Mouse (Mus musculus) MEL (cell line): ENCODE results near the gene Agtrap. TPM values are rescaled to one million over a fixed set of nuclear protein-coding genes. Genes with fewer than 3 reads are reported as not detected.
"Not testable (repeated sequence)": the region's sequence is repeated elsewhere in the genome, so short reads cannot be mapped to it uniquely, and the experiment has no call there.

Experiments
- DNase-seq: peaks from one replicate; pipeline ENCODE4 v3.0.0; 2011; ENCODE audit warnings: low read depth, low spot score
- H3K27ac ChIP-seq: 2 replicates; pipeline ENCODE4 v1.5.1; 2012; ENCODE audit warnings: low read depth, mild to moderate bottlenecking, control low read depth, low read length, moderate library complexity; ENCODE audit not compliant: control insufficient read depth
- H3K27me3 ChIP-seq, 2 experiments: fragments of 150-350 bp in 1 of 2; sonication (generic) in 1 of 2; 2 replicates each; pipeline ENCODE4 v1.6.1; 2012; ENCODE audit warnings: low read length in 2 of 2, mild to moderate bottlenecking in 2 of 2, improper control_type of control experiment in 1 of 2, moderate library complexity in 1 of 2; ENCODE audit not compliant: insufficient read depth in 2 of 2, control insufficient read depth in 1 of 2
- H3K36me3 ChIP-seq, 2 experiments: 2 replicates each; pipeline ENCODE4 v1.6.1; 2012 to 2014; ENCODE audit warnings: low read length in 2 of 2, improper control_type of control experiment in 1 of 2, inconsistent platforms in 1 of 2, mild to moderate bottlenecking in 1 of 2; ENCODE audit not compliant: insufficient read depth in 2 of 2, control insufficient read depth in 1 of 2
- H3K4me1 ChIP-seq, 2 experiments: fragments of 150-350 bp in 1 of 2; sonication (generic) in 1 of 2; 2 replicates each; pipeline ENCODE4 v1.6.1; 2012; ENCODE audit warnings: low read length in 2 of 2, improper control_type of control experiment in 1 of 2, mild to moderate bottlenecking in 1 of 2; ENCODE audit not compliant: insufficient read depth in 2 of 2, control insufficient read depth in 1 of 2
- H3K4me3 ChIP-seq, 2 experiments: fragments of 150-350 bp in 1 of 2; sonication (generic) in 1 of 2; 2 replicates each; pipeline ENCODE4 v1.5.1; 2012; ENCODE audit warnings: low read depth in 2 of 2, low read length in 2 of 2, mild to moderate bottlenecking in 2 of 2, moderate library complexity in 2 of 2, control low read depth in 1 of 2, improper control_type of control experiment in 1 of 2; ENCODE audit not compliant: control insufficient read depth in 1 of 2, insufficient read depth in 1 of 2
- H3K79me2 ChIP-seq: 2 replicates; pipeline ENCODE4 v1.6.1; 2012; ENCODE audit warnings: mild to moderate bottlenecking, low read length, moderate library complexity; ENCODE audit not compliant: control insufficient read depth, poor library complexity, insufficient read depth
- H3K9ac ChIP-seq: 2 replicates; pipeline ENCODE4 v1.6.1; 2012; ENCODE audit warnings: low read depth, mild to moderate bottlenecking, control low read depth, low read length, moderate library complexity; ENCODE audit not compliant: control insufficient read depth, poor library complexity, severe bottlenecking
- H3K9me3 ChIP-seq: fragments of 150-350 bp; sonication (generic); replicated peaks from 2 replicates; pipeline ENCODE4 v1.6.1; 2012; ENCODE audit warnings: mild to moderate bottlenecking, low read length, improper control_type of control experiment, moderate library complexity; ENCODE audit not compliant: insufficient read depth
- CHD1 ChIP-seq: IDR thresholded peaks from 2 replicates; pipeline ENCODE4 v1.6.1; 2012; ENCODE audit warnings: low read depth, mild to moderate bottlenecking, inconsistent platforms, low read length, improper control_type of control experiment
- CTCF ChIP-seq, 3 experiments: IDR thresholded peaks in 2 of 3; conservative IDR thresholded peaks in 1 of 3; 2 replicates each; pipeline ENCODE4 v1.5.1; 2011 to 2012; ENCODE audit warnings: low read length in 3 of 3, low read depth in 2 of 3, mild to moderate bottlenecking in 2 of 3, improper control_type of control experiment in 1 of 3, inconsistent platforms in 1 of 3, mixed read lengths in 1 of 3, moderate library complexity in 1 of 3; ENCODE audit not compliant: control insufficient read depth in 1 of 3, insufficient read depth in 1 of 3, poor library complexity in 1 of 3, severe bottlenecking in 1 of 3
- E2F4 ChIP-seq: IDR thresholded peaks from 2 replicates; pipeline ENCODE4 v1.6.1; 2011; ENCODE audit warnings: low read depth, low read length, improper control_type of control experiment, borderline replicate concordance
- EP300 ChIP-seq, 2 experiments: IDR thresholded peaks; 2 replicates each; pipeline ENCODE4 v1.6.1; 2011; ENCODE audit warnings: improper control_type of control experiment in 2 of 2, low read length in 2 of 2, low read depth in 1 of 2, mild to moderate bottlenecking in 1 of 2
- ETS1 ChIP-seq: IDR thresholded peaks from 2 replicates; pipeline ENCODE4 v1.6.1; 2012; ENCODE audit warnings: low read depth, mild to moderate bottlenecking, inconsistent platforms, low read length, improper control_type of control experiment, moderate library complexity
- GATA1 ChIP-seq: IDR thresholded peaks from 2 replicates; pipeline ENCODE4 v1.6.1; 2011; ENCODE audit warnings: low read depth, low read length, improper control_type of control experiment
- HCFC1 ChIP-seq: IDR thresholded peaks from 2 replicates; pipeline ENCODE4 v1.6.1; 2012; ENCODE audit warnings: low read depth, mild to moderate bottlenecking, inconsistent platforms, low read length, improper control_type of control experiment, moderate library complexity
- JUND ChIP-seq: IDR thresholded peaks from 2 replicates; pipeline ENCODE4 v1.6.1; 2011; ENCODE audit warnings: low read depth, mild to moderate bottlenecking, improper control_type of control experiment, low read length
- MAFK ChIP-seq: IDR thresholded peaks from 2 replicates; pipeline ENCODE4 v1.6.1; 2011; ENCODE audit warnings: low read depth, mild to moderate bottlenecking, low read length, improper control_type of control experiment, borderline replicate concordance
- MAX ChIP-seq: IDR thresholded peaks from 2 replicates; pipeline ENCODE4 v1.6.1; 2011; ENCODE audit warnings: low read length, improper control_type of control experiment
- MAZ ChIP-seq: IDR thresholded peaks from 2 replicates; pipeline ENCODE4 v1.6.1; 2012; ENCODE audit warnings: low read depth, mild to moderate bottlenecking, inconsistent platforms, low read length, improper control_type of control experiment
- MEF2A ChIP-seq: IDR thresholded peaks from 2 replicates; pipeline ENCODE4 v1.6.1; 2014; ENCODE audit warnings: low read depth, mild to moderate bottlenecking, inconsistent platforms, low read length, improper control_type of control experiment; ENCODE audit not compliant: poor library complexity, insufficient replicate concordance, severe bottlenecking; ENCODE audit errors: extremely low read depth
- MXI1 ChIP-seq: IDR thresholded peaks from 2 replicates; pipeline ENCODE4 v1.6.1; 2011; ENCODE audit warnings: mild to moderate bottlenecking, low read depth, low read length, improper control_type of control experiment
- MYB ChIP-seq: IDR thresholded peaks from 2 replicates; pipeline ENCODE4 v1.6.1; 2011; ENCODE audit warnings: mild to moderate bottlenecking, low read depth, low read length, improper control_type of control experiment
- NRF1 ChIP-seq: IDR thresholded peaks from 2 replicates; pipeline ENCODE4 v1.6.1; 2014; ENCODE audit warnings: low read depth, mild to moderate bottlenecking, inconsistent platforms, low read length, improper control_type of control experiment, moderate library complexity; ENCODE audit not compliant: poor library complexity, insufficient read depth, severe bottlenecking
- POLR2A ChIP-seq, 2 experiments: IDR thresholded peaks; 2 replicates each; pipeline ENCODE4 v1.6.1; 2011 to 2012; ENCODE audit warnings: low read length in 2 of 2, mild to moderate bottlenecking in 2 of 2, control low read depth in 1 of 2, improper control_type of control experiment in 1 of 2, low read depth in 1 of 2, moderate library complexity in 1 of 2; ENCODE audit not compliant: control insufficient read depth in 1 of 2, insufficient read depth in 1 of 2, poor library complexity in 1 of 2
- POLR2AphosphoS5 ChIP-seq: IDR thresholded peaks from 2 replicates; pipeline ENCODE4 v1.6.1; 2012; ENCODE audit warnings: low read depth, borderline replicate concordance, mild to moderate bottlenecking, inconsistent platforms, low read length, moderate library complexity, mixed read lengths
- TBP ChIP-seq: IDR thresholded peaks from 2 replicates; pipeline ENCODE4 v1.8.0; 2011; ENCODE audit warnings: low read depth, low read length, improper control_type of control experiment
- TCF12 ChIP-seq: IDR thresholded peaks from 2 replicates; pipeline ENCODE4 v1.6.1; 2014; ENCODE audit warnings: low read depth, mild to moderate bottlenecking, inconsistent platforms, low read length, improper control_type of control experiment, moderate library complexity
- USF1 ChIP-seq: IDR thresholded peaks from 2 replicates; pipeline ENCODE4 v1.6.1; 2014; ENCODE audit warnings: low read depth, mild to moderate bottlenecking, inconsistent platforms, low read length, improper control_type of control experiment, moderate library complexity
- ZC3H11A ChIP-seq: IDR thresholded peaks from 2 replicates; pipeline ENCODE4 v1.6.1; 2012; ENCODE audit warnings: low read depth, mild to moderate bottlenecking, inconsistent platforms, low read length, improper control_type of control experiment
- ZMIZ1 ChIP-seq: IDR thresholded peaks from 2 replicates; pipeline ENCODE4 v1.6.1; 2012; ENCODE audit warnings: low read depth, mild to moderate bottlenecking, inconsistent platforms, low read length, improper control_type of control experiment, moderate library complexity
- polyA plus RNA-seq, 2 experiments: library from polyadenylated mRNA; stranded (reverse) in 1 of 2; unstranded in 1 of 2; fragments of >175 nt in 1 of 2; fragments of >200 nt in 1 of 2; gene quantifications; 2 replicates each; pipeline versions ENCODE4 v1.2.1 to v1.2.4; 2012; ENCODE audit warnings: low replicate concordance in 2 of 2, low read depth in 1 of 2; ENCODE audit not compliant: insufficient read length in 2 of 2, insufficient read depth in 1 of 2, missing spikeins in 1 of 2
- total RNA-seq: library from RNA; depleted of rRNA; stranded (reverse); fragments of 300-350 nt; gene quantifications from 2 replicates; pipeline ENCODE4 v1.2.3, GENCODE M21; 2012

Gene Agtrap
- total and polyA plus RNA-seq, 3 experiments = 5.0 to 16.0 TPM; not detected in 1

DNA sequence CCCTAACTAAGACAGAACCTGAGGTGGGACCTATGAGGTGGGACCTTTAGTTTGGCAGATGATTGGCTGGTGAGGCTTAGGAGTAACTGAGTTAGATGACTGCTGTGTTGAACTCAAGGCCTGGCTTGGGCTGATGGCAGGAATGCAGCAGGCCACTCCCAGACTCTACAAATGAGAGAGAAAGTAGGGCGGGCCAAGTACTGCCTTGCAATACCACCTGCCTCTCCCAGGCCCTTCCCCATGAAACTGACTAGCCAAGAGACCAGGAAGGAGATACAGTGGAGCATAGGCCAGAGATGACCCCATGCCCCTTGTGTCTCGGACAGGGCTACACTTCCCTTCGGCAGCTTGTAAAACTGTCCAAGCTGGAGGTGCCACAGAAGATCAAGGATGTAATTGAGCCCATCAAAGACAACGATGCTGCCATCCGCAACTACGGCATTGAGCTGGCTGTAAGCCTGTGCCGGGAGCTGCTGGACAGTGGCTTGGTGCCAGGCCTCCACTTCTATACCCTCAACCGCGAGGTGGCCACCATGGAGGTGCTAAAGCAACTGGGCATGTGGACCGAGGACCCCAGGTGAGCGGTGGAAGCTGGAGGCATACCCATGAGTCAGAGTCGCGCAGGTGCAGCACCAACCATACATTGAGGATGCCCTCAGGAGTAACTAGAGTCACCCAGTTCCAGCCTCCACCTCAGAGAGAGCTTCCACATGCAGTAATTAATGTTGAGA, 36.6 kb downstream of the Agtrap start:
- H3K27ac ChIP-seq = no peak overlapping the region
- H3K4me1 ChIP-seq = peaks cover 4% of the 10 kb centered on the region in 2 experiments
- no peaks in the 10 kb centered on the region for H3K9me3 ChIP-seq
- DNase-seq = no peak
- TF ChIP-seq POLR2A (IDR thresholded peaks at IDR 0.05; ENCODE audit: control insufficient read depth in 1 of 2, insufficient read depth in 1 of 2, low read depth in 1 of 2, low read length in 2 of 2, poor library complexity in 1 of 2) (no peak), NRF1 (no peak), CHD1 (no peak)
- H3K9ac ChIP-seq = no peak overlapping the region
- H3K36me3 ChIP-seq = peaks cover 0 to 8% of the 10 kb centered on the region in 2 experiments; a peak in 3 of 4 replicates
- H3K27me3 ChIP-seq = no peaks in the 10 kb centered on the region
- H3K4me3 ChIP-seq = no peak overlapping the region
- H3K79me2 ChIP-seq = no peaks in the 10 kb centered on the region

DNA sequence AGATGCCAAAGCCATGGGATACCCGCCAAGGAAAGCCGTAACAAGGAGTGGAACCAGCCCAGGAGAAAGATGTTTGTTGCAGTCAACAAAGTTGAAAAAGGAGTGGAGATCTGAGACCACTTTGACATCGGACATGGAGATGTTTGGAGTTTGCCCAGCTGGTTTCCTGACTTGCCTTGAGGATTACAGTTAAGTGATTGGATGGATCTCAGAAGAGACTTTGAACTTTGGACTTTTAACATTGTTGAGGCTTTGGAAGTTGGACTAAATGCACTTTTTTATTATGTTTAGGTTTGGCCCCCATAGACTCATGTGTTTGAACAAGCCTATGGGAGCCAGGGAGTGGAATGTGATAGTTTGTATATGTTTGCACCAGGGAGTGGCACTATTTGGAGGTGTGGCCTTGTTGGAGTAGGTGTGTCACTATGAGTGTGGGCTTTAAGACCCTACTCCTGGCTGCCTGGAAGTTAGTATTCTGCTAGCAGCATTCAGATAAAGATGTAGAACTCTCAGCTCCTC, 37.4 kb downstream of the Agtrap start:
- H3K9me3 ChIP-seq, H3K9ac ChIP-seq, DNase-seq, H3K79me2 ChIP-seq, H3K4me3 ChIP-seq, H3K27ac ChIP-seq, H3K27me3 ChIP-seq: not testable (repeated sequence)
- Histone ChIP-seq H3K4me1 (peaks cover 10 to 12% of the 10 kb centered on the region in 2 experiments), H3K36me3 (peaks cover 0 to 15% of the 10 kb centered on the region in 2 experiments; a peak in 3 of 4 replicates)

DNA sequence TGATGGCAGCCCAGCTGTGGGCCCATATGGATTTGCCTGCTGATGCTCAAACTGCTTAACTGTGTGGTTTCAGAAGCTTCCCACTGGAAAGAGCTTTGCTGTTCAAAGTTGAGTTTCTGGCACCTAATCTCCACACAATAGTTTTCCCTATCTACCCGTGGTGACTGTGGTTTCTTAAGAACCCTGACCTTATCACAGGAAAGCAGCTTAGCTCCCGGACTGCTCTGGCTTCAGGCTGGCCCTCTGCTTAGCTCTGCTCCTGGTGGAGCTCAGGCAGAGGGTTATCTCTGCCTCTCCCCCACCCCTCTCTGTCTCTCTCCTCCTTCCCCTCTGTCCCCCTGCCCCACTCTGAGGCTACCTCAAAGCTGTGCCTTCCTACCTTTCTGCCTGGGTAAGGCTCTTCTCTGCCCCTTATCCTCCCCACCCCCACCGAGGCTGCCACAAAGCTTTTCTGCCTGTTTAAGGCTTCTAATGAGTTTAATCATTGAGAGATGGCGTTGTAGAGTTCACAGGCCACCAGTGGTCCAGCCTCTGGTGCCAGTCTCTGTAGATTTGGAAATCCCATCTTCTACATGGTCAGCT, 41.3 kb downstream of the Agtrap start:
- Histone ChIP-seq H3K27me3 (no peaks in the 10 kb centered on the region), H3K9me3 (no peaks in the 10 kb centered on the region), H3K9ac (no peak overlapping the region), H3K36me3 (peaks cover 0 to 18% of the 10 kb centered on the region in 2 experiments; a peak in 3 of 4 replicates), H3K27ac (peak overlapping the region; percentile 61), H3K79me2 (no peaks in the 10 kb centered on the region), H3K4me3 (no peak overlapping the region), H3K4me1 (peaks cover 13 to 18% of the 10 kb centered on the region in 2 experiments)
- peak; percentile 93 for DNase-seq
- TF ChIP-seq EP300 (IDR thresholded peaks at IDR 0.05; ENCODE audit: low read depth in 1 of 2, low read length in 2 of 2) (peak; percentile 94 to 98), TBP (peak; percentile 62; the same call in 1 of the 2 replicates), NRF1 (no peak), ETS1 (peak; percentile 95), MAFK (peak; percentile 78), ZC3H11A (no peak), TCF12 (peak; percentile 96), HCFC1 (peak; percentile 43), MEF2A (no peak), MAZ (peak; percentile 65; the same call in 1 of the 2 replicates), E2F4 (no peak), MXI1 (peak; percentile 35; the same call in 1 of the 2 replicates), GATA1 (peak; percentile 98), CTCF (IDR thresholded peaks at IDR 0.05 in 2 of 3, conservative IDR thresholded peaks at IDR 0.05 in 1 of 3; ENCODE audit: control insufficient read depth in 1 of 3, insufficient read depth in 1 of 3, low read depth in 2 of 3, low read length in 3 of 3, poor library complexity in 1 of 3, severe bottlenecking in 1 of 3) (no peak), JUND (no peak), USF1 (no peak), MYB (no peak; the same call in 1 of the 2 replicates), POLR2A (IDR thresholded peaks at IDR 0.05; ENCODE audit: control insufficient read depth in 1 of 2, insufficient read depth in 1 of 2, low read depth in 1 of 2, low read length in 2 of 2, poor library complexity in 1 of 2) (no peak), ZMIZ1 (no peak), MAX (no peak), POLR2AphosphoS5 (no peak)
